Mouse (Mus musculus) forebrain, embryonic 16.5 days (tissue): ENCODE data around the gene Ostf1. TPM values are rescaled to one million over a fixed set of nuclear protein-coding genes. Genes with fewer than 3 reads are reported as not detected.

Experiments used
- ATAC-seq: fragments of 200-750 bp; cut with Nextera tagmentation; 2 replicates; pipeline ENCODE4 v1.8.0; 2017; ENCODE audit warnings: mild to moderate bottlenecking, moderate library complexity
- H3K27ac ChIP-seq: fragments of 300-500 bp; sonication (generic); 2 replicates; pipeline ENCODE4 v1.5.1; 2014; ENCODE audit warnings: low read length, control low read depth
- H3K27me3 ChIP-seq: fragments of 300-500 bp; sonication (generic); replicated peaks from 2 replicates; pipeline ENCODE4 v1.6.1; 2014; ENCODE audit warnings: low read length; ENCODE audit not compliant: control insufficient read depth, insufficient read depth
- H3K36me3 ChIP-seq: fragments of 300-500 bp; sonication (generic); 2 replicates; pipeline ENCODE4 v1.6.1; 2014; ENCODE audit not compliant: control insufficient read depth, insufficient read depth
- H3K4me1 ChIP-seq: fragments of 300-500 bp; sonication (generic); replicated peaks from 2 replicates; pipeline ENCODE4 v1.6.1; 2014; ENCODE audit warnings: low read length; ENCODE audit not compliant: control insufficient read depth, insufficient read depth
- H3K4me2 ChIP-seq: fragments of 300-500 bp; sonication (generic); 2 replicates; pipeline ENCODE4 v1.6.1; 2014; ENCODE audit warnings: mild to moderate bottlenecking, low read length, control low read depth
- H3K4me3 ChIP-seq: fragments of 300-500 bp; sonication (generic); replicated peaks from 2 replicates; pipeline ENCODE4 v1.5.1; 2014; ENCODE audit warnings: mild to moderate bottlenecking, low read length, control low read depth
- H3K9ac ChIP-seq: fragments of 300-500 bp; sonication (generic); replicated peaks from 2 replicates; pipeline ENCODE4 v1.6.1; 2014; ENCODE audit warnings: low read depth, low read length, control low read depth
- H3K9me3 ChIP-seq: fragments of 300-500 bp; sonication (generic); 2 replicates; pipeline ENCODE4 v1.6.1; 2016; ENCODE audit warnings: low read length; ENCODE audit not compliant: control insufficient read depth
- WGBS: fragments of 180-500 bp; shearing (Covaris S2); extraction: QIAGEN DNeasy Blood & Tissue Kit; methylation state at CpG from one replicate; pipeline ENCODE4 v1.1.7; 2014; 5-methylcytosine and 5-hydroxymethylcytosine counted together
- polyA plus RNA-seq: library from polyadenylated mRNA; unstranded; fragments of >200 nt; fragmentation: Nextera tagmentation; extraction: Ambion mirVana; gene quantifications from 2 replicates; pipeline ENCODE4 v1.2.1, GENCODE M21; 2015

Gene Ostf1
- 31.8 and 33.1 TPM in 2 replicates for polyA plus RNA-seq

- WGBS = 1% methylated on average over 51 of the region's 51 CpGs
- Histone ChIP-seq H3K36me3 (no peaks in the 10 kb centered on the region), H3K4me2 (peak within 1 kb of the TSS; percentile 98), H3K4me1 (peaks cover 7% of the 10 kb centered on the region; the same call in 1 of the 2 replicates), H3K4me3 (peak within 1 kb of the TSS; percentile 78), H3K9ac (peak within 1 kb of the TSS; percentile 63), H3K9me3 (no peaks in the 10 kb centered on the region), H3K27ac (no peak within 1 kb of the TSS), H3K27me3 (no peaks in the 10 kb centered on the region)
- ATAC-seq = peak; percentile 99
These were observed at the start of gene Ostf1, which contains the start of gene Nmrk1 for GRCm38 (mm10) chr19:18631644-18632219. Gene Ostf1 (minus strand): TSS chr19:18631823. Gene Nmrk1 (plus strand): TSS chr19:18631950.

- 0 out of 2 replicates have a peak overlapping the region, but pooled peaks have one; percentile 2 for H3K4me3 ChIP-seq
- no peak for ATAC-seq
- peak overlapping the region; percentile 13 for H3K4me2 ChIP-seq
- H3K27me3 ChIP-seq = no peaks in the 10 kb centered on the region
- H3K4me1 ChIP-seq = peaks cover 23% of the 10 kb centered on the region
- H3K36me3 ChIP-seq = no peaks in the 10 kb centered on the region
- H3K27ac ChIP-seq = no peak overlapping the region
- no peak overlapping the region for H3K9ac ChIP-seq
- no peaks in the 10 kb centered on the region for H3K9me3 ChIP-seq
- 8% methylated on average over 4 of the region's 4 CpGs for WGBS
These were observed 41.5 kb upstream of the Ostf1 start for GRCm38 (mm10) chr19:18673116-18673515.

GRCm38 (mm10) chr19:18672498-18672897 lies 40.9 kb upstream of the Ostf1 start:
- whole genome bisulfite sequencing = 62% methylated on average over 3 of the region's 3 CpGs
- Histone ChIP-seq H3K9ac (no peak overlapping the region), H3K27me3 (no peaks in the 10 kb centered on the region), H3K9me3 (no peaks in the 10 kb centered on the region), H3K4me3 (no peak overlapping the region), H3K4me2 (peak overlapping the region; percentile 13), H3K27ac (no peak overlapping the region), H3K36me3 (no peaks in the 10 kb centered on the region), H3K4me1 (peaks cover 23% of the 10 kb centered on the region)
- ATAC-seq = no peak

GRCm38 (mm10) chr19:18671056-18671741 lies 39.6 kb upstream of the Ostf1 start:
- Histone ChIP-seq H3K4me3 (peak overlapping the region; percentile 91), H3K27me3 (no peaks in the 10 kb centered on the region), H3K4me2 (peak overlapping the region; percentile 85), H3K27ac (peak overlapping the region; percentile 68), H3K36me3 (no peaks in the 10 kb centered on the region), H3K9me3 (no peaks in the 10 kb centered on the region), H3K9ac (peak overlapping the region; percentile 84), H3K4me1 (peaks cover 23% of the 10 kb centered on the region)
- peak; percentile 70; the same call in 1 of the 2 replicates for ATAC-seq
- WGBS = under 1% methylated on average over 55 of the region's 64 CpGs

GRCm38 (mm10) chr19:18670608-18671007 lies 39.0 kb upstream of the Ostf1 start, which contains the start of gene Carnmt1:
Gene Carnmt1 (plus strand): TSS chr19:18670764.
- Histone ChIP-seq H3K9ac (peak within 1 kb of the TSS; percentile 84), H3K4me2 (peak within 1 kb of the TSS; percentile 85), H3K27me3 (no peaks in the 10 kb centered on the region), H3K4me3 (peak within 1 kb of the TSS; percentile 91), H3K4me1 (peaks cover 23% of the 10 kb centered on the region), H3K27ac (peak within 1 kb of the TSS; percentile 68), H3K36me3 (no peaks in the 10 kb centered on the region), H3K9me3 (no peaks in the 10 kb centered on the region)
- peak; percentile 98 for ATAC-seq
- WGBS = under 1% methylated on average over 47 of the region's 58 CpGs

- no peak overlapping the region for H3K4me2 ChIP-seq
- H3K36me3 ChIP-seq = no peaks in the 10 kb centered on the region
- H3K9me3 ChIP-seq = no peaks in the 10 kb centered on the region
- no peak for ATAC-seq
- no peak overlapping the region for H3K9ac ChIP-seq
- H3K4me3 ChIP-seq = no peak overlapping the region
- 94% methylated on average over 7 of the region's 7 CpGs for WGBS
- H3K27ac ChIP-seq = no peak overlapping the region
- H3K27me3 ChIP-seq = no peaks in the 10 kb centered on the region
- peaks cover 23% of the 10 kb centered on the region for H3K4me1 ChIP-seq
These were observed 37.9 kb upstream of the Ostf1 start for GRCm38 (mm10) chr19:18669551-18669950.

- WGBS = 87% methylated on average over 7 of the region's 7 CpGs
- Histone ChIP-seq H3K4me3 (no peak overlapping the region), H3K4me1 (peaks cover 7% of the 10 kb centered on the region), H3K27me3 (no peaks in the 10 kb centered on the region), H3K27ac (no peak overlapping the region), H3K9ac (no peak overlapping the region), H3K36me3 (no peaks in the 10 kb centered on the region), H3K4me2 (no peak overlapping the region), H3K9me3 (no peaks in the 10 kb centered on the region)
- no peak for ATAC-seq
These were observed 35.3 kb upstream of the Ostf1 start for GRCm38 (mm10) chr19:18666966-18667365.

GRCm38 (mm10) chr19:18663904-18664303 lies 32.3 kb upstream of the Ostf1 start:
- H3K4me1 ChIP-seq = no peaks in the 10 kb centered on the region
- H3K27me3 ChIP-seq = no peaks in the 10 kb centered on the region
- H3K4me2 ChIP-seq = no peak overlapping the region
- no peak overlapping the region for H3K27ac ChIP-seq
- no peak for ATAC-seq
- H3K36me3 ChIP-seq = no peaks in the 10 kb centered on the region
- H3K9me3 ChIP-seq = no peaks in the 10 kb centered on the region
- H3K9ac ChIP-seq = no peak overlapping the region
- 73% methylated on average over 2 of the region's 2 CpGs for WGBS
- H3K4me3 ChIP-seq = no peak overlapping the region

- Histone ChIP-seq H3K4me1 (no peaks in the 10 kb centered on the region), H3K9me3 (no peaks in the 10 kb centered on the region), H3K4me2 (no peak overlapping the region), H3K27me3 (no peaks in the 10 kb centered on the region), H3K27ac (no peak overlapping the region), H3K36me3 (no peaks in the 10 kb centered on the region), H3K9ac (no peak overlapping the region), H3K4me3 (no peak overlapping the region)
- WGBS = 36% methylated on average over 1 of the region's 1 CpGs
- no peak for ATAC-seq
These were observed 30.1 kb upstream of the Ostf1 start for GRCm38 (mm10) chr19:18661683-18662082.
